Mouse (Mus musculus) C2C12 (cell line): ENCODE results near the gene Ppp2r3c.

ENCODE experiments used
- CEBPB ChIP-seq: IDR thresholded peaks from one replicate; pipeline ENCODE4 v1.6.1; 2011; ENCODE audit warnings: low read depth, mild to moderate bottlenecking, control low read depth, moderate library complexity
- CTCF ChIP-seq: IDR thresholded peaks from one replicate; pipeline ENCODE4 v1.5.1; 2011; ENCODE audit not compliant: control insufficient read depth, insufficient read depth, insufficient read length
- MYOD1 ChIP-seq: IDR thresholded peaks from one replicate; pipeline ENCODE4 v1.6.1; 2011; ENCODE audit warnings: low read depth; ENCODE audit not compliant: control insufficient read depth, insufficient read length
- MYOG ChIP-seq: IDR thresholded peaks from one replicate; pipeline ENCODE4 v1.6.1; 2011; ENCODE audit not compliant: control insufficient read depth, insufficient read length; ENCODE audit errors: extremely low read depth
- USF1 ChIP-seq: IDR thresholded peaks from one replicate; pipeline ENCODE4 v1.6.1; 2011; ENCODE audit warnings: low read depth, mild to moderate bottlenecking, control low read depth, moderate library complexity

DNA sequence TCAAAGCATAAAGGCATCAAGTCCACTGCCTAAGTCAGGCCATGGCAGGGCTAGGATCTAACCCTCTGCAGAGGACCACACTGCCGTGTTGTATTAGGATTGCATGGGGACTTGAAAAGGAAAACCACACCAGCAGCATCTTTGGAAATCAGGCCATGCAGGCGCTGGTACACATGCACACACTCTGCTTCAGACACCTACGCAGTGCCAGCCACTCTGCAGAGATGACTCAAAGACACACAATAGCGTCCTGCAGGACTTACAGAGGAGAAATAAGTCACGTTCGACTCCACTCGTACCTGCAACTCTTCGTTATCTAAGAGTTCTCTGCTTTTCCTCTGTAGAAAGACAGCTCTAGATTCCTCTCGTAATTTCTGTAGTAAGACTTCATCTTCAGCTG is 4.7 kb downstream of the Ppp2r3c start:
- TF ChIP-seq CTCF (no peak), CEBPB (no peak), MYOG (no peak), USF1 (no peak), MYOD1 (no peak)
